Mouse (Mus musculus): ENCODE results near the gene Nox1.
"Not testable (repeated sequence)": the region's sequence is repeated elsewhere in the genome, so short reads cannot be mapped to it uniquely, and the experiment has no call there.

The Nox1 gene

GRCm38 (mm10) chrX:134221856-134222255 lies at the start of gene Nox1:
TSS of gene Nox1 (minus strand) at chrX:134221956.
- DNase-seq (ENCODE audit: low spot score), result no peak

- DNase-seq (ENCODE audit: low spot score), result no peak
Measured at GRCm38 (mm10) chrX:134262129-134262528, 40.4 kb upstream of the Nox1 start.

GRCm38 (mm10) chrX:134261191-134261590 lies 39.4 kb upstream of the Nox1 start:
- no peak for DNase-seq (ENCODE audit: low spot score)

- DNase-seq (ENCODE audit: low spot score), result no peak
Measured at GRCm38 (mm10) chrX:134248202-134248601, 26.4 kb upstream of the Nox1 start.

- no peak for DNase-seq (ENCODE audit: low spot score)
Measured at GRCm38 (mm10) chrX:134245946-134246345, 24.2 kb upstream of the Nox1 start.

GRCm38 (mm10) chrX:134238266-134238665 lies 16.5 kb upstream of the Nox1 start:
- no peak for DNase-seq (ENCODE audit: low spot score)

GRCm38 (mm10) chrX:134233048-134233447 lies 11.3 kb upstream of the Nox1 start:
- DNase-seq (ENCODE audit: low spot score), result no peak

- DNase-seq (ENCODE audit: low spot score), result no peak
Measured at GRCm38 (mm10) chrX:134220618-134221017, 1.1 kb downstream of the Nox1 start.

- DNase-seq (ENCODE audit: low spot score), result no peak
Measured at GRCm38 (mm10) chrX:134218161-134218560, 3.6 kb downstream of the Nox1 start.

GRCm38 (mm10) chrX:134211151-134211642 lies 10.6 kb downstream of the Nox1 start:
- no peak for DNase-seq (ENCODE audit: low spot score)

- no peak for DNase-seq (ENCODE audit: low spot score)
Measured at GRCm38 (mm10) chrX:134208491-134208890, 13.3 kb downstream of the Nox1 start.

- DNase-seq (ENCODE audit: low spot score), result not testable (repeated sequence)
Measured at GRCm38 (mm10) chrX:134187201-134187600, 34.6 kb downstream of the Nox1 start, which contains the start of gene Arl13a. TSS of gene Arl13a (plus strand) at chrX:134187501.

GRCm38 (mm10) chrX:134174699-134175098 lies 47.1 kb downstream of the Nox1 start:
- DNase-seq (ENCODE audit: low spot score), result no peak

GRCm38 (mm10) chrX:134170584-134170983 lies 51.2 kb downstream of the Nox1 start:
- DNase-seq (ENCODE audit: low spot score), result no peak

GRCm38 (mm10) chrX:134163484-134163883 lies 58.3 kb downstream of the Nox1 start:
- DNase-seq (ENCODE audit: low spot score), result no peak

GRCm38 (mm10) chrX:134162826-134163225 lies 58.9 kb downstream of the Nox1 start:
- DNase-seq (ENCODE audit: low spot score), result no peak

GRCm38 (mm10) chrX:134162043-134162720 lies 59.6 kb downstream of the Nox1 start, which contains the start of gene Xkrx:
TSS of gene Xkrx (minus strand) at chrX:134162076.
- DNase-seq (ENCODE audit: low spot score), result peak; percentile 6

- DNase-seq (ENCODE audit: low spot score), result no peak
Measured at GRCm38 (mm10) chrX:134160442-134160841, 61.3 kb downstream of the Nox1 start.

- DNase-seq (ENCODE audit: low spot score), result no peak
Measured at GRCm38 (mm10) chrX:134158151-134158550, 63.6 kb downstream of the Nox1 start.

GRCm38 (mm10) chrX:134141986-134142385 lies 79.8 kb downstream of the Nox1 start:
- DNase-seq (ENCODE audit: low spot score), result no peak

GRCm38 (mm10) chrX:134141551-134141950 lies 80.2 kb downstream of the Nox1 start:
- no peak for DNase-seq (ENCODE audit: low spot score)

- DNase-seq (ENCODE audit: low spot score), result no peak
Measured at GRCm38 (mm10) chrX:134140024-134140423, 81.7 kb downstream of the Nox1 start.

- no peak for DNase-seq (ENCODE audit: low spot score)
Measured at GRCm38 (mm10) chrX:134133821-134134220, 87.9 kb downstream of the Nox1 start.

GRCm38 (mm10) chrX:134132295-134132694 lies 89.5 kb downstream of the Nox1 start:
- DNase-seq (ENCODE audit: low spot score), result peak; percentile 56

Measured in embryo, embryonic 10 days (tissue).